Mouse (Mus musculus) bone marrow, adult 2 months (tissue): ENCODE results near the gene Dnaaf2.

Source experiments
- CTCF ChIP-seq: fragments of 200-500 bp; IDR thresholded peaks from 2 replicates; pipeline ENCODE4 v1.5.1; 2011; ENCODE audit warnings: low read length, control low read depth; ENCODE audit not compliant: control insufficient read depth, insufficient read depth
- POLR2A ChIP-seq: fragments of 200-500 bp; IDR thresholded peaks from 2 replicates; pipeline ENCODE4 v1.6.1; 2011; ENCODE audit warnings: low read depth, mild to moderate bottlenecking, control low read depth, low read length, borderline replicate concordance; ENCODE audit not compliant: control insufficient read depth

GRCm38 (mm10) chr12:69213186-69213777, 15.1 kb upstream of the Dnaaf2 start:
- TF ChIP-seq POLR2A (no peak), CTCF (no peak)
